Mouse (Mus musculus) 3134 (cell line): ENCODE measurements around the gene Ltbp3.

Source experiments
- DNase-seq: peaks from one replicate; pipeline ENCODE4 v3.0.0-alpha.2; 2011; ENCODE audit warnings: low spot score; ENCODE audit not compliant: insufficient read length; ENCODE audit errors: extremely low read depth

Ltbp3 gene

DNA sequence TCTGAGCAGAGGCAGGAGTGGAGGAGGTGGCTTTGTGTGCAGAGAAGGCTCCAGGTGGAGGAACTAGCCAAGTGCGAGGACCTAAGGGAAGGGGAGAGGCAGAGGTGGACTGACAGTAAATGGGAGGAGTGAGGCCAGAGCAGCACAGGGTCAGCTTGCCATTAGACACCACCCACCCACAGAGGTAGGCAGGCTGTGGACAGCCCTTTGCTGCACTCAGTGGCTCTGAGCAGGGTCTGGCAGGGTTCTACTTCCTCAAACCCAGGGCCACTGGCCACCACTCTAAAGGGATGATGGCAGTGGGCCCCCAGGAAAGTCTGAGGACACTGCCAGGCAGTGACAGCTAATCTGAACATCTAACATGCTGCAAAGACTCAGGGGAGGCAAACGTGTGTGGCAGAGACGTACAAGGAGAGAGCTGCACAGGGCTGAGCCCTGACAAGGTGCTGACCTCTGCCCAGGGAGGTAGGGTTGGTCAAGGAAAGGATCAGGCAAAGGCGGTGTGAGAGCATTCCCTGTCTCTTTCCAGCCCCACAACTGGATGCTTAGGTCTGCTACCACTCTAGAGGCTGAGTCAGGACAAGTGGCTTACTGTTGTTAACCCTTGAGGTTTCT is 16.7 kb upstream of the Ltbp3 start:
- DNase-seq, result no peak

DNA sequence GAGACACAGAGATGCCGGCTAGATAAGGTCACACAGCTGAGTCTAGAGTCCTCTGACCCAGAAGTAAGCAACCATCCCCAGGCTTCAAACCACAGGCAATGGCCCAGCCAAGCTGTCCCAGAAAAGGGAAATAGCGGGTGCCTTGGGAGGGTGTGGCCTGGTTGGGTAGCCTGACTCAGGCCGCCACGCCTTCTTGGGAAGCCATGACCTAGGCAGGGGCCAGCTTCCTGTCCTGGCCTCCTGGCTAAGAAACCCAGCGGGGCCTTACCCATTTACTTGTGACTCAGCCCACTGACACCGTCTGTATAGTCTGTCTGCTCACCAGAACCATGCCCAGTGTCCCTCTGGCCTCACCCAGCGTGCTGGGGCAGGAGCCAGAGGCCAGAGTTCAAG is 16.2 kb upstream of the Ltbp3 start:
- peak; percentile 91 for DNase-seq

- peak; percentile 85 for DNase-seq
Measured at GRCm38 (mm10) chr19:5725029-5725707, 15.5 kb upstream of the Ltbp3 start.

- DNase-seq, result peak; percentile 85
Measured at GRCm38 (mm10) chr19:5725767-5726515, 14.8 kb upstream of the Ltbp3 start, which contains the start of gene Ehbp1l1. Gene Ehbp1l1 (minus strand): TSS chr19:5726317.

GRCm38 (mm10) chr19:5726961-5727578 is 13.6 kb upstream of the Ltbp3 start:
- DNase-seq, result no peak

DNA sequence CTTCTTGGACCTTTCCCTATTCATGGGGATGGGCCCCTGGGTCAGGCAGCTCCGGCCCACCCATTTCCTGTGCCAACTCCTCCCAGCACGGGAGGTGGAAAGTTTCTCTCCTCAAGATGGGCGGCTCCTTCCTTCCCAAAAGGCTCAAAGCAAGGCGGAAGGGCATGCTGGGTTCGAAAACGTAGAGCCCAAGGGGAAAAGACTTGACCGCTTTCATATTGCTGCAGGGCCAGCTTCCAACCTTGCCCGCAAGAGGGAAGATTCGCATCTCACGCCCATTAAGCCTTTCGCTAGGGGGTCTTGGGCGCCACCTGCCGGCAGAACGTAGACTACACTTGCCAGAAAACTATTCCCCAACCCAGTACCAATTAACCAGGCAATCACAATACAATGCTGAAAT is 13.0 kb upstream of the Ltbp3 start:
- peak; percentile 36 for DNase-seq

DNA sequence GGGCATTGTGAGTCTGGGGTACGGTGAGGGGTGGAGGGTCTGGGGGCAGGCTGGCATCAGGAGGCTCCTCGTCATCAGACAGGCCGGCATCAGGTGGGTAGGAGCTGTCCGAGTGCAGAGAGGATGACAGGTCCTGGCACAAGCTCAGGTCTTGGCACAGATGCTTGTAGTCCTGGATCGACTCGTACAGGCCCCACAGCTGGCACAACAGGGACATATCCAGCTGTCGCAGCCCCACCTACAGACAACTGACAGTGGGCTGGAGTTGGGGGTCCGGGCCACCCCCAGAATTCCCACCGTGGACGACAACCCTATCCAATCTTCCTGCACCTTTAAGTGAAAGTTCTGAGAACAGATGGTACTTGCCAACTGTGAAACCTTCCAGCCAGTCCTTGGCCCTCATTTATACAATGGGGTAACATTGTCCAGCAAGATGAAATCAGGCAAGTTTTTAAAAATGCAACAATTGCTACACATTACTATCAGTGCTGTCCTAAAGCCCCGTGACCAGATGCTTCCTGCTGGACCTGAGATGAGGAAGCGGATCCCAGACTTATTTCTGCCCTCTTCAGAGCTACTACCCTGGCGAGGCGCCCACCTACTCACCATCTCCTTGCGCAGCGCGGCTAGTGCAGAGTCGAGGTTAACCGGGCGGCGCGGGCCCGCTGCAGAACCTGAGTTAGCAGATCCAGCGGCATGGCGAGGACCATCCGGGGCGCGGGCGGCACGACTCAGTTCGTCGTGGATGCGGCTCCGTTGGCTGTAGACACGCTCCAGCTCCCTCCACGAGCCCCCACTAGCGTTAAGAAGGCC is 11.9 kb upstream of the Ltbp3 start:
- peak; percentile 75 for DNase-seq

DNA sequence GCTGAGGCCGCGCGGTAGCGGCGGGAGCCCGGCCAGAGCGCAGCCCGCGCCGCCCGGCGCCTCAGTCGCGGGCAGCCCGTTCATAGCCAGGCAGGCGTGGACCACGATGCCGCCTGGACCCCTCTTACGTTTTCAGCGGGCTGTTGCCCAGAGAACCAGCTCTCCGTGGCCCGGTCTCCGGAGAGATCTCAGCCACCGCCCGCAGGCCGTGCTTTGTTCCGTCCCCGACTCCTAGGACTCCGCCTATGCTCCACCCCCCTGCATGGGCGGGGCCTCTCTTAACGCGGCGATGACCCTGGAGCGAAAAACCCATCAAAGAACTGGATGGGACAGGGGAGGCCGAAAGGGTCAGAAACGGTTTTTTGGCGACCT is 11.3 kb upstream of the Ltbp3 start, which contains the start of gene Fam89b:
Gene Fam89b (minus strand): TSS at position 210 of the 372 bp plus-strand sequence.
- DNase-seq, result peak; percentile 78

- no peak for DNase-seq
Measured at GRCm38 (mm10) chr19:5730314-5731186, 10.2 kb upstream of the Ltbp3 start.

- DNase-seq, result peak; percentile 86
Measured at GRCm38 (mm10) chr19:5731264-5731978, 9.3 kb upstream of the Ltbp3 start.

DNA sequence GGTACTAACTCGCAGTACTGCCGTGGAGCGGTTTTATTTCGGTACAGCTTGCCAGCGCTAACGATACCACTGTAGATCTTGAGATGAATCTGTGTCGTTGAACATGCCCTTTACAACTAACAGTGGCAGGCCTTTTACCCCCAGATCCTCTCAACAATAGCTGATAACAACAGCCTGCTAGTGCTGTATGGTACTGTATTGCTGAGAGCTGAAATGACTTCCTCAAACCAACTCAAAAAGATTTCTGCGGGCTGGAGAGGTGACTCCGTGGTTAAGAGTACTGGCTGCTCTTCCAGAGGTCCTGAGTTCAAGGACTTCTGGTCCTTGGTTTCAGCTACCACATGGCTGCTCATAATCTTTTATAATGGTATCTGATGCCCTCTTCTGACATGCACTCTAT is 6.4 kb upstream of the Ltbp3 start:
- no peak for DNase-seq

DNA sequence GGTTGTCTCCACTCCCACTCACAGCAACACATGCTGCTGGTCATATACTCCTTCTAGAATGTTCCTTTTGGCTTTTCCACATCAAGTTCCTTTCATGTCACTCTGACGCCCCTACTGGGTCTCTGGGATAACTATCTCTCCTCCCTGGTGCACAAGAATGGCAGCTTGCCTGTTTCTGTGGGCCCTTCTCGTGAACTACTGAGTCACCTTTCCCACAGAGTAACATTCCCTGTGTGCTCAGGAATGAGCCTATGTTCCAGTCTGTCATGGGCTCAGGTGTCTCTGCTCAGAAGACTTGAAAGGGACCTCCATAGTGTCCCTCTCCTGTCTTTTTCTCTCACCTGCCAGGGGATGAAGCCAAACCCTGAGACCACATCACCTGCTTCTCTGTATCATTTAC is 1.3 kb upstream of the Ltbp3 start:
- no peak for DNase-seq

DNA sequence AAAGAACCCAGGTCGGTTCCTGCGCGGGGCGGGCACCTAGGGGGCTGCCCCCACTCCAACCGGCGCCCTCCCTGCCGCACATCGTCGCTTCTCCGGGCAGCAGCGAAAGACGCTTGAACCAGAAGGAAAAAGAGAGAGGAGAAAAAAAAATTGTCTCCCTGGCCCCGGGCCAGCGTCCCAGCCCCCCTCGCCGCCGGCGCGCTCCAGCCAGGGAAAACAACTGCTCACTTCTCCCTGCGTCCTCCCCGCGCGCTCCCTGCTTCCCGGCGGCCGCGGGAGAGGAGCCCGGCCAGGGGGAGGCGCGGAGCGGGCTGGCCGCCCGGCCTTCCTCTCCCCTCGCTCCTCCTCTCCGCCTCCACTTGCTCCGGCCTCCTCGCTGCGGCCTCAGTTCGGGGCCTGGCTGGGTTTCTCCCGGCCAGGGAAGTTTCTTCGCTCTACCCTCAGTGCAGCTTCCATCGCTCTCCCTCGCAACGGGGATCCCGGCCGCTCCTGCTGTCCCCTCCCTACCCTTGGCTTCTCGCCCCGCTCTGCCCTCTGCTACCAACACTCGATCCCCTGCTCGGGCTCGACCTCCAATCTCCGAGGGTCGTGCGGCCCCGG is 1.0 kb downstream of the Ltbp3 start:
- DNase-seq, result peak; percentile 86

- peak; percentile 54 for DNase-seq
Measured at GRCm38 (mm10) chr19:5742241-5742641, 1.5 kb downstream of the Ltbp3 start.

GRCm38 (mm10) chr19:5743576-5743975 is 2.9 kb downstream of the Ltbp3 start:
- DNase-seq, result peak; percentile 90

DNA sequence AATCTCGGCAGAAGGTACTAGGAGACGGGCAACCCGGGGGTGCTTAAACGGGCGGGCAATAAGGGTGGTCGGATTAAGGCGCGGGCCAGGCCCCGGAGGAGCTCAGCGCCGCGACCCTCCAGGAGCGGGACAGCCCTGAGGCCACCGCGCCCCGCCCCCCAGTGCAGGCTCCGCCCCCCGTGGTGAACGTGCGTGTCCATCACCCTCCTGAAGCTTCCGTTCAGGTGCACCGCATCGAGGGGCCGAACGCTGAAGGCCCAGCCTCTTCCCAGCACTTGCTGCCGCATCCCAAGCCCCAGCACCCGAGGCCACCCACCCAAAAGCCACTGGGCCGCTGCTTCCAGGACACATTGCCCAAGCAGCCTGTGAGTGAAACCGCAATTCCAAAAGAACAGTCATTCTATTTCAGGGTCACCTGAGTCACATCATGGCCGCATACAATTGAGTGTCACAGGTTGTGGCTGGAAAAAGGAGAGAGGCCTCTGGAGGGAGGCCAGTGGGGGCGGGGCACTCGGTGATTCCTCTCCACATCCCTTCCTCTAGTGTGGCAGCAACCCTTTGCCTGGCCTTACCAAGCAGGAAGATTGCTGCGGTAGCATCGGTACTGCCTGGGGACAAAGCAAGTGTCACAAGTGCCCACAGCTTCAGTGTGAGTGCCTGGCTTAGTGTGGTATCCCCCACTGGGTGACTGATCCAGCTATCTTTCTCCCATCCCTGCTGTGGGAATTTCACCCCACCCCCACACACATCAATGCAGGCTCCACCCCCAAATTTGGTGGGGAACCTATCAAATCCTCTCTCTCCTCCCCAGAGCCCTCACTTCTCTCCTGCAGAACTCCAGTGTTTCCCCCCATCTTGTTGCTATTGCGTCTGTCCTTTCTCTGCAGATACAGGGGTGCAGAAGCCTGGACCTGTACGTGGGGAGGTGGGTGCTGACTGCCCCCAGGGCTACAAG is 5.3 kb downstream of the Ltbp3 start:
- no peak for DNase-seq

- no peak for DNase-seq
Measured at GRCm38 (mm10) chr19:5746907-5747363, 6.2 kb downstream of the Ltbp3 start.
